Mouse (Mus musculus) thymus, adult 2 months (tissue): ENCODE data around the gene Irs2.

Experiments
- CTCF ChIP-seq: fragments of 200-500 bp; IDR thresholded peaks from 2 replicates; pipeline ENCODE4 v1.5.1; 2012; ENCODE audit warnings: mild to moderate bottlenecking, control low read depth, low read length, moderate library complexity, borderline replicate concordance; ENCODE audit not compliant: control insufficient read depth, poor library complexity, insufficient read depth; ENCODE audit errors: extremely low read depth
- POLR2A ChIP-seq: fragments of 200-500 bp; IDR thresholded peaks from 2 replicates; pipeline ENCODE4 v1.6.1; 2012; ENCODE audit warnings: mild to moderate bottlenecking, low read length, control low read depth, moderate library complexity; ENCODE audit not compliant: control insufficient read depth, poor library complexity, insufficient read depth; ENCODE audit errors: extremely low read depth

GRCm38 (mm10) chr8:10989946-10990345, 18.3 kb downstream of the Irs2 start:
- TF ChIP-seq CTCF (no peak), POLR2A (no peak)
